Mouse (Mus musculus) erythroblast, embryonic 14.5 days (primary cell): ENCODE measurements at regions not wholly inside any gene's neighbourhood (a gene's known extent, or its start where the extent isn't known, plus 50 kb on each side); places are given as distances from the start of the nearest gene placed in this dataset.

ENCODE experiments used
- H3K27me3 ChIP-seq: 2 replicates; pipeline ENCODE4 v1.6.1; 2012; ENCODE audit warnings: inconsistent platforms; ENCODE audit not compliant: control insufficient read depth
- H3K36me3 ChIP-seq: 2 replicates; pipeline ENCODE4 v1.6.1; 2012; ENCODE audit warnings: mild to moderate bottlenecking, inconsistent platforms; ENCODE audit not compliant: control insufficient read depth
- H3K4me1 ChIP-seq: 2 replicates; pipeline ENCODE4 v1.6.1; 2012; ENCODE audit warnings: inconsistent platforms; ENCODE audit not compliant: control insufficient read depth
- H3K4me3 ChIP-seq: replicated peaks from 2 replicates; pipeline ENCODE3; 2012; ENCODE audit warnings: moderate library complexity, mild to moderate bottlenecking, inconsistent platforms
- H3K9me3 ChIP-seq: 2 replicates; pipeline ENCODE4 v1.6.1; 2012; ENCODE audit warnings: low read length, inconsistent platforms, mixed read lengths; ENCODE audit not compliant: control insufficient read depth
- GATA1 ChIP-seq: IDR thresholded peaks from 2 replicates; pipeline ENCODE4 v1.6.1; 2012; ENCODE audit warnings: low read length, inconsistent platforms, mixed read lengths
- TAL1 ChIP-seq: IDR thresholded peaks from 3 replicates; pipeline ENCODE4 v1.6.1; 2012; ENCODE audit warnings: low read length, inconsistent platforms, mixed read lengths

DNA sequence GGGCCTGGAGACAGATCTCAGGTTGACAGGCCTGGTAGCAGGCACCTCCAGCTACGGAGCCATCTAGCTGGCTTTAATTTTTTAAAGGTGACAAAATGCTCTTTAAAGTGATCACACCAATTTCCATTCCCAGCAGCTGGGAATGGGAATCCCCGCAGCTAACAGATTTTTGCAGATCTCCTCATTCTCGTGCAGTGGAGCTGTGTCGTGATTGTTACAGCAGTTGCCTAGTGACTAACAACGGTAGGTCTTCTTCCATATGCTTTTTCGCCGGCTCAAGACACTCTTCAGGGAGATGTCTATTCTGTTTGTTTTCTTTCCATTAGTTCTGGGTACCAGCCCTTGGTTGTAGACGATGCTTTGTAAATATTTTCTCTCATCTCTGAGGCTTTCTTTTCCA lies 109.3 kb downstream of the Bcl2l11 start:
- TF ChIP-seq GATA1 (no peak), TAL1 (no peak)

DNA sequence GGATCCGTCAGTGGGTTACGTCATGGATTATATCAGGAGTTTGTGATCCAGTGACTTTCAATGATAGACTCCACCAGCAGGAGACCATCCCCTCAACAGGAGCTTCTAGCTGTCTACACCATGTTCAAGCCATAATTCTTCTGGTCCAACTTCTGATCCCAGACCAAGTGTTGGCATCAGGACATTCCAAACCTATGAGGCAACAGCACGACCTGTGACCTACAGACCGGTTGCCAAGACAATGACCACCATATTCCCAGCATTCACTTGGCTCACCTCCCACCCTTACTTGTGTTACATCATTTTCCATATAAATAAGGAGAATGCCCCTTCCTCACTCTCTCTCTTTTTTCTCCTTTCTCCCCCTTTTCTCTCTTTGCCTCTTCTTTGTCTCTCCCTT lies 113.6 kb downstream of the Bcl2l11 start:
- no peaks in the 10 kb centered on the region for H3K27me3 ChIP-seq
- H3K4me3 ChIP-seq: no peak overlapping the region
- no peaks in the 10 kb centered on the region for H3K9me3 ChIP-seq
- H3K36me3 ChIP-seq: no peaks in the 10 kb centered on the region
- TF ChIP-seq TAL1 (no peak), GATA1 (no peak)
- H3K4me1 ChIP-seq: no peaks in the 10 kb centered on the region

More for the DNA sequence above, 109.3 kb downstream of the Bcl2l11 start:
- H3K4me1 ChIP-seq: no peaks in the 10 kb centered on the region
- no peaks in the 10 kb centered on the region for H3K36me3 ChIP-seq
- no peaks in the 10 kb centered on the region for H3K9me3 ChIP-seq
- H3K4me3 ChIP-seq: no peak overlapping the region
- H3K27me3 ChIP-seq: no peaks in the 10 kb centered on the region

DNA sequence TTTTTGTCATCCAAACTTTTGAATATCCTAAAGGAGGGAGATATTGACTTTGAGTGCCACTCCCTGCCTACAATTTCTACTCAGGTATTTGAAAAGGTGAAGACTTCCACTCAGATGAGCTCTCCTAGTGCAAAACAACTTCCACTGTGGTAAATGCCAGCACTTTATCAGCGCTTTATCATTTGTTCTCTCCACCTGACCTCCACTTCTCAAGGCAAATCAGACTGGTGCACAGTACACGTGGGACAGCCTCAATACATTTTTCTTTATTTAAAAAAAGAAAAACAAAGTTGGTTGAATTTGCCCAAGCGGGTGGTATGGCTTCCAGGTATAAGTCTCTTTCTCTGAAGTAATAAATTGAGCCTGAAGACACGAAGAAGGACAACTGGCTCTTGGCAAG lies 114.2 kb downstream of the Bcl2l11 start:
- Histone ChIP-seq H3K9me3 (no peaks in the 10 kb centered on the region), H3K36me3 (no peaks in the 10 kb centered on the region), H3K27me3 (no peaks in the 10 kb centered on the region), H3K4me1 (no peaks in the 10 kb centered on the region), H3K4me3 (no peak overlapping the region)
- TF ChIP-seq GATA1 (no peak), TAL1 (no peak)

DNA sequence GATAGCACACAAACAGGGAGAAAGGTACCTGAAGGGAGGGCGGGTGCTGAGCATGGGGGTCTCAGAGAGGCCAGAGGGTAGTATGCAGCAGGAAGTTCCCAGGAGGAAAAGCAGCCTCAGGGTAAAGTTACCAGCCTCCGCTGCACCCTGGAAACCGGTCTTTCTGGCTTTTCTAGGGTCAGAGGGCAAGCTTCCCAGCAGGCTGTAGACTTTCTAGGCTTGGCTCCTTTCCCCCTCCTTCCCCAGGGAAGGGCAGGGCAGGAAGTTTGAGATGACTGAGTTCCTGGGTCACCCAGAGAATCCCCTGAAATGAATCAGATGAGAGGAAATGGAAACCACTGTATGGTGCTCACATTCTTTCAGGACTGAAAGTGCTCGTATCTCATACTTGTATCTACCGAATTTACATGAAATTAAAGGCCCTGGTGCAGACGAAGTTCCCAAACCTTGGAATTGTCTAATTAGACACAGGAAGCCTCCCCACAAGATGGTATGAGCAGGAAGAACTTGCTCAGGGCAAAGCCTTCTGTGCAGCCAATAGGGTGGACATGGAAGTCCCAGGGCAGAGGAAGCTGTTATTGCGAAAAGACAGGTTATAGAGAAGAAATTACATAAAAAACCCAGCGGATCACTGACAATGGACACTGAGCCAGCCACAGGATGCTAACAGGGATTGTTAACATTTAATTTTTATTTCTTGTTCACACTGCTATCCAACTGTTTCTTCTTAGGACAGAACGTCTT lies 114.9 kb downstream of the Bcl2l11 start:
- H3K4me1 ChIP-seq: no peaks in the 10 kb centered on the region
- H3K27me3 ChIP-seq: no peaks in the 10 kb centered on the region
- TF ChIP-seq TAL1 (no peak), GATA1 (no peak)
- no peaks in the 10 kb centered on the region for H3K36me3 ChIP-seq
- H3K4me3 ChIP-seq: no peak overlapping the region
- no peaks in the 10 kb centered on the region for H3K9me3 ChIP-seq

DNA sequence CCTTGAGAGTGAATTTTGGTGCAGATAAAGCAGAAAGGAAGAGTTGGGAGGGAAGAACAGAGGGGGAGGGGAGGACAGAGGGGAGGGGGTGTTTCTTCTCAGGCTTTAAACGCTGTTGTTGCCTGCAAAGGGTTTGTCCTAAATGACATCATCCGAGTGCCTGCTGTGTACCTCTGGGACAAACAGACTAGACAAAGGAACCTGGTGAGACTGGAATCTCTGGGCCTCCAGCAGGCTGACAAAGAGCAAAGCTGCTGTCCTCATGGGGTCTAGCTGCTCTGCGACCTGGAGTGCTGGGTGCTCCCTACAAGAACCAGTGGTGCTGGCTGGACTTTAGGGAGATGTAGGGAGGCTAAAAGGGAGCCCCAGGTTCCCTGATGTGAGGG lies 115.4 kb downstream of the Bcl2l11 start:
- TF ChIP-seq GATA1 (no peak), TAL1 (no peak)
- Histone ChIP-seq H3K36me3 (no peaks in the 10 kb centered on the region), H3K27me3 (no peaks in the 10 kb centered on the region)

DNA sequence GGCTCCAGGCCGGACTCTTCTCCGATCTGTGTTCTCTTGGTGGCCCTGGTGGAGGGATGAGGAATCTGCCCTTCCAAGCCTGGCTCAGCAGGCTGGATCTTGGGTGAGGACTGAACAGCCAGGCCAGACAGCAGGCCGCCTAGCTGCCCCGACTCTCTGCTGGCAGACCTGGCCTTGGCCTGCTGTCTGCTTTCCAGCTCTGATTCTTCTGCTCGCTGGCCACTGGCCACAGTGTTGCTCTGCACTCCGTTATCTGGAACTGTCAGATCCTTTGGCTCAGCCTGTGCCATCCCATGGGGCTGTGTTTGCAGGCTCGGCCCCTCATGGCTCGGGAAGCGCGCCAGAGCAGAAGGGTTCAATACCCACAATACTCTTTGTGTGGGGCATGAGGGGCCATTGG lies 119.7 kb downstream of the Bcl2l11 start:
- Histone ChIP-seq H3K27me3 (no peaks in the 10 kb centered on the region), H3K9me3 (no peaks in the 10 kb centered on the region), H3K36me3 (no peaks in the 10 kb centered on the region), H3K4me1 (no peaks in the 10 kb centered on the region), H3K4me3 (no peak overlapping the region)
- no peak for TF ChIP-seq TAL1
- no peak for TF ChIP-seq GATA1

More for the DNA sequence above, 115.4 kb downstream of the Bcl2l11 start:
- H3K4me1 ChIP-seq: no peaks in the 10 kb centered on the region
- no peak overlapping the region for H3K4me3 ChIP-seq
- H3K9me3 ChIP-seq: no peaks in the 10 kb centered on the region

DNA sequence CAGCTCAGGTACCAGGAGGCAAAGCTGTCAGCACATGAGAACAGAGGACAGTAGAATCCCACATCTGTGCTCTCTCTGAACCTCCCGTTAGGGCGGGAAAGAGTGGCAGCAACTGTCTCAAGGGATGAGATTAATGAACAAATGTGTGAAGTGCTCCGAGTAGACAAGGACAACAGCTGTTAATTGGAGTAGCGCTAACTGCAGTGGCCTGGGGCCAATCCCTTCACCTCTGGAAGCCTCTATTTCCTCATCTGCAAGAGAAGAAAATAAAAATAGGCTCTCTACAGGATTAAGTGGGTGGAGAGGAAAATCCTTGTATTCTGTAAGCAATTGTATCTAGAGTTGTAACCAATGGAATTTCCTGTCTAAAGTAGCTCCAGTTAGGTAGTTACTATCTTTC lies 122.1 kb downstream of the Bcl2l11 start:
- TF ChIP-seq TAL1 (no peak), GATA1 (no peak)
- no peak overlapping the region for H3K4me3 ChIP-seq
- H3K4me1 ChIP-seq: no peaks in the 10 kb centered on the region
- H3K36me3 ChIP-seq: no peaks in the 10 kb centered on the region
- H3K9me3 ChIP-seq: no peaks in the 10 kb centered on the region
- H3K27me3 ChIP-seq: no peaks in the 10 kb centered on the region

DNA sequence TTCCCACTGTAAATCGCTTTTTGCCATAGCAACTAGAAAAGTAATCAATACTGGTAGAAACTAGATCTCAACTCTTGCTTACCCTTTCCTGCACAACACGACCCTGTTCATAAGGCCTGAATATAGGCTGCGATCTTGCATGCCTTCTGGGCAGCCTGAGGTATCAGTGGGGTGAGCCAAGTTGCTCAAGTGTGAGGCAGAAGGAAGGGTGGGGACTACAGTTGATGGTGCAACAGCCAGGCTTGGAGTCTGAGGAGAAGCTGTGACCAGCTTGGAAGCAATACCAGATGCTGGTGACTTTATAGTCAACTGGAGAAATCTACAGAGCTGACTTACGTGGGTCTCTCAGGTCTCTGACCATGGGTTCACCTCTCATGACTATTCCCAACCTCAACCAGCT lies 123.3 kb downstream of the Bcl2l11 start:
- H3K36me3 ChIP-seq: no peaks in the 10 kb centered on the region
- no peak overlapping the region for H3K4me3 ChIP-seq
- H3K27me3 ChIP-seq: no peaks in the 10 kb centered on the region
- H3K4me1 ChIP-seq: no peaks in the 10 kb centered on the region
- H3K9me3 ChIP-seq: no peaks in the 10 kb centered on the region
- no peak for TF ChIP-seq GATA1
- no peak for TF ChIP-seq TAL1

DNA sequence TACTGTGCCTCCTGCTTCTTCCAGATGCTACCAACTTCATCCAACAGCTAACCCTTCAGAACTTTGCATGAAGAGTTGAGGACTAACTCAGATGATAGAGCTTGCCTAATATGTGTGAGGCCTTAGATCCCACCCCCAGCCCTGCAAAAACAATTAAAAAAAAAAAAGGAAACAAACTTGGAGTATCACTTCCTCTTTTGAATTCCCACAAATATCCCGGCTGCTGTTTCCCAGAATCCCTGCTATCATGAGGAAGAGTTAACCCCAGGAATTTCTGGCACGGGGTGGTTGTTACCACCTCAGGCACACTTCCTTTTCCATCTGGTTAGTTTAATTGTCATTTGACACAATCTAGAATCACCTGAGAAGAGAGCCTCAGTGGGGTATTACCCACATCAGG lies 123.8 kb downstream of the Bcl2l11 start:
- Histone ChIP-seq H3K9me3 (no peaks in the 10 kb centered on the region), H3K36me3 (no peaks in the 10 kb centered on the region), H3K4me3 (no peak overlapping the region), H3K27me3 (no peaks in the 10 kb centered on the region), H3K4me1 (no peaks in the 10 kb centered on the region)
- TF ChIP-seq GATA1 (no peak), TAL1 (no peak)

DNA sequence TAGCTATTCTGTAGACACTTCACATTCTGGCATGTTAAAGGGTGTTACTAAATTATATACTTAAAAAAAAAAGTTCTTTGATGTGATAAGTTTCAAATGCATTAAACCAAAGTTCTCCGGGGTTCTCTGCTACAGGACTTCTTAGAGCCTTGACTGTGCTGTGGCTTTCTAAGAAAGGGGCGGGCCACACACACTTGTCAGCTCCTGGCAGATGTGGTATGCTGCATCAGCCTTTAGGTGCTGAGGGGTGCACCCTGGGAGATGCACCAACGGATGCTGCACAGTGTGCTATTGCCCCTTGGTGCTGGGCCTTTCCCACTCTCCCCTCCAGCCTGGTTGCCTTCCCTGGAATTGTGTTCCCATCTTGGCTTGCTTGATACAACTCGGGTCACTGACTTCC lies 125.0 kb downstream of the Bcl2l11 start:
- no peaks in the 10 kb centered on the region for H3K4me1 ChIP-seq
- no peak for TF ChIP-seq TAL1
- no peak for TF ChIP-seq GATA1
- H3K4me3 ChIP-seq: no peak overlapping the region
- H3K36me3 ChIP-seq: no peaks in the 10 kb centered on the region
- no peaks in the 10 kb centered on the region for H3K9me3 ChIP-seq
- H3K27me3 ChIP-seq: no peaks in the 10 kb centered on the region
